Mouse (Mus musculus) midbrain, embryonic 10.5 days (tissue): Measurements from ENCODE around the gene Pea15a. TPM values are rescaled to one million over a fixed set of nuclear protein-coding genes. Genes with fewer than 3 reads are reported as not detected.

ENCODE experiments used
- DNase-seq: peaks from one replicate; pipeline ENCODE4 v3.0.0-alpha.2; 2017; ENCODE audit warnings: low spot score
- H3K27ac ChIP-seq: fragments of 300-500 bp; sonication (generic); replicated peaks from 2 replicates; pipeline ENCODE4 v1.5.1; 2016; ENCODE audit warnings: mild to moderate bottlenecking
- H3K27me3 ChIP-seq: fragments of 300-500 bp; sonication (generic); 2 replicates; pipeline ENCODE4 v1.6.1; 2016; ENCODE audit warnings: low read depth, mild to moderate bottlenecking; ENCODE audit not compliant: poor library complexity, severe bottlenecking
- H3K36me3 ChIP-seq: fragments of 300-500 bp; sonication (generic); 2 replicates; pipeline ENCODE4 v1.6.1; 2016; ENCODE audit warnings: mild to moderate bottlenecking, moderate library complexity
- H3K4me1 ChIP-seq: fragments of 300-500 bp; sonication (generic); 2 replicates; pipeline ENCODE4 v1.6.1; 2016
- H3K4me3 ChIP-seq: fragments of 300-500 bp; sonication (generic); 2 replicates; pipeline ENCODE4 v1.5.1; 2016; ENCODE audit warnings: mild to moderate bottlenecking, moderate library complexity
- H3K9me3 ChIP-seq: fragments of 300-500 bp; sonication (generic); replicated peaks from 2 replicates; pipeline ENCODE4 v1.6.1; 2016; ENCODE audit warnings: mild to moderate bottlenecking
- WGBS: fragments of 180-500 bp; shearing (Covaris S2); methylation state at CpG from one replicate; pipeline ENCODE4 v1.1.7; 2016; 5-methylcytosine and 5-hydroxymethylcytosine counted together
- polyA plus RNA-seq: library from polyadenylated mRNA; unstranded; fragments of >200 nt; fragmentation: Nextera tagmentation; extraction: Ambion mirVana; gene quantifications from 2 replicates; pipeline ENCODE4 v1.2.1, GENCODE M21; 2016

The Pea15a gene
- polyA plus RNA-seq, 1 experiment from 2014 or later: 340 TPM

DNA sequence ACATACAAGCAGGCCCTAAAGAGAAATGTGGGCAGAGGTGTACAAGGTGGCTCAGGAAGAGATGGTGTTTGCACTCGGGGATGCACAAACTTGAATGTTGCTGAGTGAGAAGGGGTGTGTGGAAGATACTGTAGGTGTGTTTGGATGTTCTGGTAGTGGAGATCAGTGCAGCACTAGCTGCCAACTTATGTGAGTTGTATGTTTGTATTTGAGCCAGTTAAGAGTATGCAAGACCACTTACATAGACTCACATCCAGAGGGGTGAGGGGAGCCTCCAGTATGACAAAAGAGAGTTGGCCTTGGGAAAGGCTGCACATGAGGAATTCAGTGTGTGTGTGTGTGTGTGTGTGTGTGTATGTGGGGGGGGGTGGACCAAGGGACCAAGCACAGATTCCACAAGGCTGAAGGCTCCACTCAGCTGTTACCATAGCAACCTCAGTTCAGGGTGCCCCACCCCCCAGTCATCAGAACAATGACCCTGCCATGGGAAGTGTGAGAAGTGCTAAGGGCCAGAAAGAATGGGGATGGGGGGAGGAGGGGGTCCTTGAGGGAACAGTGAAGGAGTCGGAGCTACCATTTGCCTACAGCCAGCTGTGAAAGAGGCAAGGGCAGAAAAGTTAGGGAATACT lies 3.6 kb downstream of the Pea15a start:
- H3K27ac ChIP-seq: peak overlapping the region; percentile 96
- peak; percentile 94 for DNase-seq
- H3K36me3 ChIP-seq: peaks cover 38% of the 10 kb centered on the region
- peak overlapping the region; percentile 85 for H3K4me3 ChIP-seq
- no peaks in the 10 kb centered on the region for H3K27me3 ChIP-seq
- H3K4me1 ChIP-seq: peaks cover 81% of the 10 kb centered on the region
- H3K9me3 ChIP-seq: no peaks in the 10 kb centered on the region
- WGBS: 22% methylated on average over 2 of the region's 2 CpGs

DNA sequence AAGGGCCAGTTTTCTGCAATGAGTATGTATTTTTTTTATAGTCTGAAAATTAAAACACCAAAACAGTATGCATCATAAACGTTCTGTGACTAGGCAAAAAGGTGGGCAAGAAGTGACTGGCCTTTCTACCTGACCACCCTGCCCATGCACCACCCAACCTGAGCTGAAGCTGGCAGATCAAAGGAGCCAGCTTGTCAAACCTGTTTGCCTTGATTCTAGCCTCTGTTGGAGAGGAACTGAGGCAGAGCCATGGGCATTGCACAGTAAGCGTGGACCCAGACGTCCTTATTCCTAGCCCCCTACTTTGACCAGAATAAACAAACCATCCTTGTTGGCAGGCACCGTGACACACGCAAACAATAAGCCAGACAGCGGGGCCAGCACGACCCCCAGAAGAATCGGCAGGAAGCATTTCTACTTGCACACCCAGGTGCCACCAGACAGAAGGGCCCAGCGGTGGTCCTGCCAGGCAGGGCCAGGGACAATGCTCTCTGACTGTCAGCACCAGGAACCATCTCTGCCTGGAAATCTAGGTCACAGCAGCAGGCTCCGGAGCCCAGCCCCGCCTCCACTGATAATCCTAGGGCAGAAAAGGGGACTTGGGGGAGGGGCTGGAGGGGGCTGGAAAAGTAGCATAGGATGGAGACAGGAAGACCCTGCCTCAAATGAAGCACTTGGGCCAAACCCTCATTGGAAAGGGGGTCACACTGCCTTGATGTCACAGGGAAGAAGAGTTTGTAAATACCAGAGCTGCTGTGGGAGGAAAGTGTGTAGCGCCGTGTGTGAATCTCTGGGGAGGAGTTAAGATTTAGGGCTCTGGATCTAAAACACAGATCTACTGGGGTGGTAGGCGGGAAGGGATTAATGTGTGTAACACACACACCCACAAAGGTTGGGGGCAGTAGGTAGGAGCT lies 4.4 kb downstream of the Pea15a start:
- Histone ChIP-seq H3K9me3 (no peaks in the 10 kb centered on the region), H3K36me3 (peaks cover 46% of the 10 kb centered on the region), H3K27me3 (no peaks in the 10 kb centered on the region), H3K27ac (peak overlapping the region; percentile 96), H3K4me1 (peaks cover 75% of the 10 kb centered on the region), H3K4me3 (peak overlapping the region; percentile 85)
- DNase-seq: peak; percentile 81
- WGBS: 7% methylated on average over 14 of the region's 14 CpGs

GRCm38 (mm10) chr1:172200871-172201447 lies 5.6 kb downstream of the Pea15a start:
- Histone ChIP-seq H3K9me3 (no peaks in the 10 kb centered on the region), H3K27ac (peak overlapping the region; percentile 96), H3K4me3 (peak overlapping the region; percentile 85), H3K4me1 (peaks cover 64% of the 10 kb centered on the region), H3K36me3 (peaks cover 58% of the 10 kb centered on the region), H3K27me3 (no peaks in the 10 kb centered on the region)
- 22% methylated on average over 7 of the region's 7 CpGs for WGBS
- DNase-seq: peak; percentile 76

DNA sequence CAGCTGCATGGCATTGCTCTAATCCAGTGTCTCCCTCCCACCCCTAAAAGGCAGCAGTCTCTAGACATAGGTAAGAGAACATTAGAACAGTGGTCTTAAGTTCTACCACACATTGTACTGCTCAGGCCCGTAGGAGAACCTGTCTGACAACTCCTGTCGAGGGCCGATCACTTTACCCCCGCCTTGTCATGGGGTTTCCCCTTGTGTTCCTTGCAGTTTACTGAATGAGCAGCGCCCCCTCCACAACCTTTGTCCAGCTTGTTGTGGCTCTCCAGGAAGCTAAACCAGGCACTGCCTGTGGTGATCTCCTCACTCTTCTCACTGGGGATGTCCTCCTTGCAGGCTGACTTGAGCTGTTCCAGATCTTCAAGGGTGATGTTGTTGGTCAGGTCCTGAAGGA lies 6.4 kb downstream of the Pea15a start:
- no peak for DNase-seq
- Histone ChIP-seq H3K9me3 (no peaks in the 10 kb centered on the region), H3K27me3 (no peaks in the 10 kb centered on the region), H3K4me1 (peaks cover 59% of the 10 kb centered on the region), H3K4me3 (peak overlapping the region; percentile 85; the same call in 1 of the 2 replicates), H3K36me3 (peaks cover 66% of the 10 kb centered on the region), H3K27ac (peak overlapping the region; percentile 96)
- 80% methylated on average over 5 of the region's 5 CpGs for WGBS

GRCm38 (mm10) chr1:172198996-172199395 lies 7.6 kb downstream of the Pea15a start:
- no peak overlapping the region for H3K27ac ChIP-seq
- WGBS: 94% methylated on average over 4 of the region's 4 CpGs
- H3K4me3 ChIP-seq: no peak overlapping the region
- H3K9me3 ChIP-seq: no peaks in the 10 kb centered on the region
- H3K36me3 ChIP-seq: peaks cover 78% of the 10 kb centered on the region
- DNase-seq: no peak
- no peaks in the 10 kb centered on the region for H3K27me3 ChIP-seq
- H3K4me1 ChIP-seq: peaks cover 53% of the 10 kb centered on the region

GRCm38 (mm10) chr1:172198316-172198715 lies 8.3 kb downstream of the Pea15a start:
- DNase-seq: peak; percentile 10
- Histone ChIP-seq H3K4me3 (no peak overlapping the region), H3K27ac (no peak overlapping the region), H3K9me3 (no peaks in the 10 kb centered on the region), H3K4me1 (peaks cover 46% of the 10 kb centered on the region), H3K36me3 (peaks cover 85% of the 10 kb centered on the region), H3K27me3 (no peaks in the 10 kb centered on the region)
- 88% methylated on average over 8 of the region's 8 CpGs for WGBS

DNA sequence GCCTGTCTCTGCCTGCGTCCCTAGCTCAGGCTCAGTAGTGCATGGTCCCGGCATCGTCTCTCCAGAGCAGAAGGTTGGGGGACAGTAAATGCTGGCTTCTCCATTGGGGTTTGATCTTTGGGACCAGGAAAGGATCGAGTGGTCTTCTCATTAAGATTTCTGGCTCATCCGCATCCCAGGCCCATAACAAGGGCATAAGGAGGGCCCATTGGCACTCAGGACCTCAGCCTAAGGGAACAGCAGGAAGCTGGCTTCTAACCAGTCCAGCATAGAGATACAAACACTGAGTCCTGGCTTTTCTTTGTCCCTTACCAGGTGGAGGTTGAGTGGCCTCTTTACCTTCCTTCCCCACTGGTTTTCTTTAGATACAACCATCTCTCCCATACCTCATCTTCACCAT lies 8.8 kb downstream of the Pea15a start:
- DNase-seq: peak; percentile 11
- H3K27me3 ChIP-seq: no peaks in the 10 kb centered on the region
- H3K36me3 ChIP-seq: peaks cover 85% of the 10 kb centered on the region
- H3K4me3 ChIP-seq: no peak overlapping the region
- 85% methylated on average over 5 of the region's 5 CpGs for WGBS
- peaks cover 41% of the 10 kb centered on the region for H3K4me1 ChIP-seq
- 0 out of 2 replicates have a peak overlapping the region, but pooled peaks have one; percentile 19 for H3K27ac ChIP-seq
- H3K9me3 ChIP-seq: no peaks in the 10 kb centered on the region

- Histone ChIP-seq H3K27me3 (no peaks in the 10 kb centered on the region), H3K9me3 (no peaks in the 10 kb centered on the region), H3K36me3 (peaks cover 91% of the 10 kb centered on the region), H3K4me1 (peaks cover 34% of the 10 kb centered on the region), H3K4me3 (no peak overlapping the region), H3K27ac (no peak overlapping the region)
- 95% methylated on average over 3 of the region's 3 CpGs for WGBS
- DNase-seq: no peak
Observed at GRCm38 (mm10) chr1:172197146-172197545, 9.5 kb downstream of the Pea15a start.

GRCm38 (mm10) chr1:172194435-172194834 lies 12.2 kb downstream of the Pea15a start:
- DNase-seq: peak; percentile 11
- no peaks in the 10 kb centered on the region for H3K27me3 ChIP-seq
- no peak overlapping the region for H3K4me3 ChIP-seq
- peaks cover 9% of the 10 kb centered on the region; the same call in 1 of the 2 replicates for H3K4me1 ChIP-seq
- WGBS: 87% methylated on average over 8 of the region's 8 CpGs
- H3K36me3 ChIP-seq: peaks cover 95% of the 10 kb centered on the region
- H3K9me3 ChIP-seq: no peaks in the 10 kb centered on the region
- H3K27ac ChIP-seq: no peak overlapping the region

DNA sequence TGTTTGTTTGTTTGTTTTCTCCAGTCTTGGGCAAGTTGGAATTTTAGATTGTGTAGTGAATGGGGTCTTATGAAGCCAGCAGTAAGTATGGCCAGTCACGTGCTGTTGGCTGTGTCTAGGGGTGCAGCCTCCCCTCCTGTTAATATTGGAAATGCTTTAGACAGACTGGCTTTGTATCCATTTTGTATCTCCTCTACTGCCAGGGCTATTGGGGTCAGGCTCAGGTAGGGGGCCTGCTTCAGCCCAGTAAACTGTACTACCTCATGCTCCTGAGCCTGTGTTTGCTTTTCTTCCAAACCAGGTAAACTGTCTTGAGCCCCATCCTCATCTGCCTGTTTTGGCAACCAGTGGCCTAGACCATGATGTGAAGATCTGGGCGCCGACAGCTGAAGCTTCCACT lies 14.4 kb downstream of the Pea15a start:
- no peak overlapping the region for H3K27ac ChIP-seq
- H3K27me3 ChIP-seq: no peaks in the 10 kb centered on the region
- H3K4me3 ChIP-seq: no peak overlapping the region
- H3K9me3 ChIP-seq: no peaks in the 10 kb centered on the region
- peaks cover 96% of the 10 kb centered on the region for H3K36me3 ChIP-seq
- WGBS: 93% methylated on average over 3 of the region's 3 CpGs
- DNase-seq: no peak
- peaks cover 9% of the 10 kb centered on the region; the same call in 1 of the 2 replicates for H3K4me1 ChIP-seq

- H3K36me3 ChIP-seq: peaks cover 96% of the 10 kb centered on the region
- WGBS: 90% methylated on average over 2 of the region's 2 CpGs
Observed at GRCm38 (mm10) chr1:172191578-172191977, 15.0 kb downstream of the Pea15a start.

GRCm38 (mm10) chr1:172188891-172189290 lies 17.7 kb downstream of the Pea15a start:
- peak; percentile 39 for DNase-seq
- no peaks in the 10 kb centered on the region for H3K9me3 ChIP-seq
- H3K36me3 ChIP-seq: peaks cover 93% of the 10 kb centered on the region
- H3K4me1 ChIP-seq: no peaks in the 10 kb centered on the region
- no peak overlapping the region for H3K27ac ChIP-seq
- H3K27me3 ChIP-seq: no peaks in the 10 kb centered on the region
- 75% methylated on average over 4 of the region's 4 CpGs for WGBS
- no peak overlapping the region for H3K4me3 ChIP-seq

More at GRCm38 (mm10) chr1:172191578-172191977, 15.0 kb downstream of the Pea15a start:
- Histone ChIP-seq H3K27ac (no peak overlapping the region), H3K4me1 (peaks cover 9% of the 10 kb centered on the region; the same call in 1 of the 2 replicates), H3K27me3 (no peaks in the 10 kb centered on the region), H3K4me3 (no peak overlapping the region), H3K9me3 (no peaks in the 10 kb centered on the region)
- DNase-seq: peak; percentile 8
